Mouse (Mus musculus) urinary bladder, adult 2 months (tissue): Measurements from ENCODE around the gene Rbm31y. TPM values are rescaled to one million over a fixed set of nuclear protein-coding genes. Genes with fewer than 3 reads are reported as not detected.
"Not testable (repeated sequence)": the region's sequence is repeated elsewhere in the genome, so short reads cannot be mapped to it uniquely, and the experiment has no call there.

Experiments
- DNase-seq: peaks from one replicate; pipeline ENCODE4 v3.0.0; 2022; ENCODE audit warnings: low spot score
- polyA plus RNA-seq: library from polyadenylated mRNA; depleted of rRNA; stranded (reverse); fragments of >200 nt; gene quantifications from 2 replicates; pipeline ENCODE4 v1.2.3, GENCODE M21; 2012; rRNA removed

Rbm31y gene
- polyA plus RNA-seq = not detected in 2 replicates

GRCm38 (mm10) chrY:17400461-17400860 is at the start of gene Rbm31y:
Gene Rbm31y, plus strand, starts transcription at chrY:17400761.
- DNase-seq = not testable (repeated sequence)
